Mouse (Mus musculus) limb, embryonic 12.5 days (tissue): ENCODE results near the gene Gm3625. TPM values are rescaled to one million over a fixed set of nuclear protein-coding genes. Genes with fewer than 3 reads are reported as not detected.
"Not testable (repeated sequence)": the region's sequence is repeated elsewhere in the genome, so short reads cannot be mapped to it uniquely, and the experiment has no call there.

ENCODE experiments used
- ATAC-seq: fragments of 200-750 bp; cut with Nextera tagmentation; 2 replicates; pipeline ENCODE4 v1.8.0; 2017; ENCODE audit warnings: low read depth, moderate TSS enrichment; ENCODE audit not compliant: insufficient number of reproducible peaks, insufficient read depth, low FRiP score, low TSS enrichment
- H3K27ac ChIP-seq: fragments of 300-500 bp; sonication (generic); 2 replicates; pipeline ENCODE4 v1.5.1; 2016; ENCODE audit warnings: mild to moderate bottlenecking, moderate library complexity
- H3K27me3 ChIP-seq: fragments of 300-500 bp; sonication (generic); 2 replicates; pipeline ENCODE4 v1.6.1; 2016; ENCODE audit warnings: mild to moderate bottlenecking, moderate library complexity
- H3K36me3 ChIP-seq: fragments of 300-500 bp; sonication (generic); 2 replicates; pipeline ENCODE4 v1.6.1; 2016; ENCODE audit warnings: mild to moderate bottlenecking, moderate library complexity
- H3K4me1 ChIP-seq: fragments of 300-500 bp; sonication (generic); replicated peaks from 2 replicates; pipeline ENCODE4 v1.6.1; 2016
- H3K4me2 ChIP-seq: fragments of 300-500 bp; sonication (generic); 2 replicates; pipeline ENCODE4 v1.6.1; 2016; ENCODE audit warnings: mild to moderate bottlenecking, moderate library complexity
- H3K4me3 ChIP-seq: fragments of 300-500 bp; sonication (generic); replicated peaks from 2 replicates; pipeline ENCODE4 v1.5.1; 2016; ENCODE audit warnings: mild to moderate bottlenecking
- H3K9ac ChIP-seq: fragments of 300-500 bp; sonication (generic); replicated peaks from 2 replicates; pipeline ENCODE4 v1.6.1; 2016; ENCODE audit warnings: mild to moderate bottlenecking, moderate library complexity
- H3K9me3 ChIP-seq: fragments of 300-500 bp; sonication (generic); 2 replicates; pipeline ENCODE4 v1.6.1; 2016; ENCODE audit warnings: mild to moderate bottlenecking, moderate library complexity
- WGBS: fragments of 180-500 bp; shearing (Covaris S2); methylation state at CpG from one replicate; pipeline ENCODE4 v1.1.7; 2016; 5-methylcytosine and 5-hydroxymethylcytosine counted together
- polyA plus RNA-seq: library from polyadenylated mRNA; unstranded; fragments of >200 nt; fragmentation: Nextera tagmentation; extraction: Ambion mirVana; gene quantifications from 2 replicates; pipeline ENCODE4 v1.2.1, GENCODE M21; 2016

Gm3625 gene
- polyA plus RNA-seq, 1 experiment from 2014 or later, result not detected

- no peak overlapping the region for H3K9ac ChIP-seq
- H3K27ac ChIP-seq, result no peak overlapping the region
- H3K4me2 ChIP-seq, result no peak overlapping the region
- H3K4me1 ChIP-seq, result peaks cover 5% of the 10 kb centered on the region; the same call in 1 of the 2 replicates
- no peaks in the 10 kb centered on the region for H3K36me3 ChIP-seq
- no peak overlapping the region for H3K4me3 ChIP-seq
- ATAC-seq, result no peak
- no peaks in the 10 kb centered on the region for H3K27me3 ChIP-seq
- no peaks in the 10 kb centered on the region for H3K9me3 ChIP-seq
- 71% methylated on average over 5 of the region's 6 CpGs for WGBS
These were observed 37.3 kb downstream of the Gm3625 start for GRCm38 (mm10) chr12:4555451-4555850.

GRCm38 (mm10) chr12:4553704-4554103, 39.0 kb downstream of the Gm3625 start:
- H3K4me3 ChIP-seq, H3K9me3 ChIP-seq, H3K27ac ChIP-seq, ATAC-seq, H3K27me3 ChIP-seq, H3K36me3 ChIP-seq, H3K9ac ChIP-seq, H3K4me2 ChIP-seq, H3K4me1 ChIP-seq: not testable (repeated sequence)
- 85% methylated on average over 3 of the region's 3 CpGs for WGBS

- H3K9me3 ChIP-seq, result no peaks in the 10 kb centered on the region
- no peaks in the 10 kb centered on the region for H3K36me3 ChIP-seq
- H3K4me1 ChIP-seq, result peaks cover 12% of the 10 kb centered on the region
- peak overlapping the region; percentile 48 for H3K4me2 ChIP-seq
- no peak overlapping the region for H3K9ac ChIP-seq
- H3K4me3 ChIP-seq, result 0 out of 2 replicates have a peak overlapping the region, but pooled peaks have one; percentile 7
- H3K27me3 ChIP-seq, result no peaks in the 10 kb centered on the region; the same call in 1 of the 2 replicates
- no peak overlapping the region for H3K27ac ChIP-seq
- no peak for ATAC-seq
- 23% methylated on average over 18 of the region's 18 CpGs for WGBS
These were observed 44.4 kb downstream of the Gm3625 start for GRCm38 (mm10) chr12:4548053-4549013.

GRCm38 (mm10) chr12:4547557-4547956, 45.2 kb downstream of the Gm3625 start:
- Histone ChIP-seq H3K9me3 (no peaks in the 10 kb centered on the region), H3K27ac (0 out of 2 replicates have a peak overlapping the region, but pooled peaks have one; percentile 13), H3K4me2 (no peak overlapping the region), H3K4me3 (no peak overlapping the region), H3K27me3 (no peaks in the 10 kb centered on the region; the same call in 1 of the 2 replicates), H3K9ac (no peak overlapping the region), H3K36me3 (no peaks in the 10 kb centered on the region), H3K4me1 (peaks cover 12% of the 10 kb centered on the region)
- peak; percentile 52; the same call in 1 of the 2 replicates for ATAC-seq
- 59% methylated on average over 14 of the region's 14 CpGs for WGBS

- Histone ChIP-seq H3K4me1 (peaks cover 12% of the 10 kb centered on the region), H3K27ac (peak overlapping the region; percentile 64; the same call in 1 of the 2 replicates), H3K9me3 (no peaks in the 10 kb centered on the region), H3K27me3 (no peaks in the 10 kb centered on the region; the same call in 1 of the 2 replicates), H3K4me3 (no peak overlapping the region), H3K4me2 (no peak overlapping the region), H3K9ac (no peak overlapping the region), H3K36me3 (no peaks in the 10 kb centered on the region)
- WGBS, result 32% methylated on average over 5 of the region's 5 CpGs
- ATAC-seq, result peak; percentile 52; the same call in 1 of the 2 replicates
These were observed 46.2 kb downstream of the Gm3625 start for GRCm38 (mm10) chr12:4546491-4546890.

- H3K4me1 ChIP-seq, result peaks cover 12% of the 10 kb centered on the region
- H3K27ac ChIP-seq, result no peak overlapping the region
- H3K36me3 ChIP-seq, result no peaks in the 10 kb centered on the region
- no peak overlapping the region for H3K9ac ChIP-seq
- no peak overlapping the region for H3K4me3 ChIP-seq
- no peak overlapping the region for H3K4me2 ChIP-seq
- H3K27me3 ChIP-seq, result no peaks in the 10 kb centered on the region; the same call in 1 of the 2 replicates
- no peaks in the 10 kb centered on the region for H3K9me3 ChIP-seq
- ATAC-seq, result no peak
These were observed 47.3 kb downstream of the Gm3625 start for GRCm38 (mm10) chr12:4545425-4545824.

- ATAC-seq, result no peak
- no peak overlapping the region for H3K4me2 ChIP-seq
- no peaks in the 10 kb centered on the region for H3K9me3 ChIP-seq
- no peak overlapping the region for H3K27ac ChIP-seq
- H3K9ac ChIP-seq, result no peak overlapping the region
- no peak overlapping the region for H3K4me3 ChIP-seq
- no peaks in the 10 kb centered on the region for H3K36me3 ChIP-seq
- peaks cover 12% of the 10 kb centered on the region for H3K4me1 ChIP-seq
- no peaks in the 10 kb centered on the region; the same call in 1 of the 2 replicates for H3K27me3 ChIP-seq
- WGBS, result 91% methylated on average over 5 of the region's 5 CpGs
These were observed 48.3 kb downstream of the Gm3625 start for GRCm38 (mm10) chr12:4544400-4544919.

Other genes with a start within 250 kb of the Gm3625 start
- 9.6 and 11.3 TPM in 2 replicates for gene Ncoa1, start 115.7 kb downstream of the Gm3625 start, polyA plus RNA-seq
- 24.8 and 30.1 TPM in 2 replicates for gene Itsn2, start 289 bp downstream of the Gm3625 start, polyA plus RNA-seq
- gene Fam228a, start 145.5 kb upstream of the Gm3625 start, polyA plus RNA-seq, result 0.26 and 0.73 TPM in 2 replicates
- gene Pfn4, start 176.1 kb upstream of the Gm3625 start, polyA plus RNA-seq, result 3.6 and 3.8 TPM in 2 replicates
- gene Fam228b, start 176.3 kb upstream of the Gm3625 start, polyA plus RNA-seq, result 2.9 and 4.9 TPM in 2 replicates
- gene Sf3b6, start 224.6 kb upstream of the Gm3625 start, polyA plus RNA-seq, result 310 and 312 TPM in 2 replicates
- gene Fkbp1b, start 248.7 kb upstream of the Gm3625 start, polyA plus RNA-seq, result 10.5 and 11.2 TPM in 2 replicates